Mouse (Mus musculus) small intestine, adult 2 months (tissue): ENCODE measurements at regions not wholly inside any gene's neighbourhood (a gene's known extent, or its start where the extent isn't known, plus 50 kb on each side); places are given as distances from the start of the nearest gene placed in this dataset.

Experiments
- CTCF ChIP-seq: fragments of 200-500 bp; IDR thresholded peaks from 2 replicates; pipeline ENCODE4 v1.5.1; 2012; ENCODE audit warnings: low read depth, mild to moderate bottlenecking, control low read depth, inconsistent platforms, low read length, moderate library complexity, mixed read lengths; ENCODE audit not compliant: insufficient replicate concordance, insufficient read length; ENCODE audit errors: extremely low read depth
- POLR2A ChIP-seq: fragments of 200-500 bp; IDR thresholded peaks from 2 replicates; pipeline ENCODE4 v1.6.1; 2012; ENCODE audit warnings: low read depth, mild to moderate bottlenecking, control low read depth, inconsistent platforms, low read length, moderate library complexity

DNA sequence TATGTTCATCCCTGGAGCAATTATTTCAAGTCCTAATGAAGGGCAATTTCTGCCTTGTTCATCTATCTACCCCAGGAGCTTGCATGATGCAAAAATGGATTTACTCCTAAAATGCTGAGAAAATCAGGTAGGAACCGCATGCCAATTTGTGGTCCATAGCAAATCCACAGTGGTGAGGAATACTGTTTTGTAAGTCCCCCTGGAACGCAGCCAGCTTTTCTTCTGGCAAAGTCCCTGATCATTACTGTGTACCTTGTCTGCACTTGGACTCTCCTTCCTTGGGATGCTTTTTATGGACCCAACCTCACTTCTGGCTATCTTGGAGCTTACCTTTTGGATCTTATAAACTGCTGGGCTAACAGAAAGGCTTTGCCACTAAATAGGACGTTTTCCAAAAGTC, 137.2 kb downstream of the Gm13691 start:
- TF ChIP-seq CTCF, result no peak
- no peak for TF ChIP-seq POLR2A
